Mouse (Mus musculus) urinary bladder, adult 18-20 months (tissue): ENCODE data around the gene Polg2.
"Not testable (repeated sequence)": the region's sequence is repeated elsewhere in the genome, so short reads cannot be mapped to it uniquely, and the experiment has no call there.

Experiments used
- DNase-seq, 2 experiments: peaks; one replicate each; pipeline ENCODE4 v3.0.0; 2022; ENCODE audit warnings: low spot score in 2 of 2, mixed read lengths in 2 of 2

Gene Polg2

GRCm38 (mm10) chr11:106762139-106762799 lies 17.1 kb downstream of the Polg2 start:
- no peak for DNase-seq

GRCm38 (mm10) chr11:106760511-106760910 lies 18.8 kb downstream of the Polg2 start:
- no peak for DNase-seq

DNA sequence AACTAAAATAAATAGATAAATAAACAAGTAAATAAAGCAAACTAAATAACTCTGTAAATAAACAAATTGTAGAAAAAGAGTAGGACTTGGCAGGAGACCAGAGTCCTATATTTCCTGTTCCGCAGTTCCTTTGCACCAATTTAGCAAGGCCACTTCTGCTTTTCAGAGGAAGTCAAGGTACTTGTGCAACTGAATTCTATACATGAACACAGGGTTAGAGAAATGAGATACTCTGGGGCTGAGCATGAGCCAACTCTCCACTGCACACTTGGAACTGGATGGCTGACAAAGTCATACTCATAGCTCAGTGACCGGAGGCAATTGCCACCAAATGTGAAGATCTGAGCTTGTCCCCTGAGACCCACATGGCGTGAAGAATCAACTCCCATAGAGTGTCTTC lies 20.3 kb downstream of the Polg2 start:
- DNase-seq = no peak

- no peak for DNase-seq
Observed at GRCm38 (mm10) chr11:106755583-106755982, 23.8 kb downstream of the Polg2 start.

- DNase-seq = no peak
Observed at GRCm38 (mm10) chr11:106753314-106753713, 26.0 kb downstream of the Polg2 start.

DNA sequence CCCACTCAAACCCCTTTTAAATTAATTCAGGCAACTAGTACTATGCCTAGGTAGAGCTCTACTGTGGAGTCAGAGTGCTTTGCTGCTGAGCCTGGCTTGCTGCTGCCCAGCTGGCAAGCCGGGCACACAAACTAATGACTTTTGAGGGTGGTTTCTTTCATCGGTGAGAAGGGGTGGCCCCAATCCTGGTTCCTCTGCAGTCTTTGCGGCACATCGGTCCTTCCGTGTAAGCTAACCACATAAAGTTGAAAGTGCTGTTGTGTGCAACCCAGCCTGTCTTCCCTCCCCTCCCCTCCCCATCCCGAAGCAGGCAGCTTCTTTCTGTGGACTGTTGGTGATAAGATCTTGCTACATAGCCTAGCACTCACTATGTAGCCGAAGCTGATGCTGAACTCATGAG lies 27.2 kb downstream of the Polg2 start:
- DNase-seq = no peak

- no peak for DNase-seq
Observed at GRCm38 (mm10) chr11:106751039-106752018, 28.0 kb downstream of the Polg2 start, which contains the start of gene Milr1. Milr1 (plus strand) TSS chr11:106751226.

DNA sequence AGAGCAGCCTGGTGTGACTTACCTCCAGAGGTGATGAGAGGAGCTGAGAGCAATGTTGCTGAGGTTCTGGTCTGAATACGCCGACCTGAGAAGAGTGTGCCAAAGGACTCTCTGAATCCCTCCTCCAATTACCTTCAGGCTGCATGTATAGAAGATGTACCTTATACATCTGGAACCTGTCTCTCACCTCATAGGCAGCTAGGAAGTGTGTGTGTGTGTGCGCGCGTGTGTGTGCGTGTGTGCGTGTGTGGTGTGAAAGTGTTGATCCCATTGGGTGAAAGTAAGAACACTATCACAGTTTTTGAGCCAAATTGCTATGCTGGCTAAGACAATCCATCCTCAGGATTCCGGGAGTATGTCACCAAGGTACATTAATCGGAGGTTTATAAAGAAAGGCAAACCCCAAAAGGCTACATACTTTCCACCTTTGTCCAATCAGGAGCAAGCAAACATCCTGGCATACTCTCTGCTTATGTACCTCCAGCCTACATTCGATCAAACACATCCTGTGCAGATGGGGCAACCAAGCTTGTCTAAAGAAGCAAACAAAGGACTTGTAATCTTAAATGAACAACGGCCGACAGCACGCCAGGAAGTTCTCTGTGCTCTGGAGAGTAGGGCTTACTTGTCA lies 29.1 kb downstream of the Polg2 start, which contains the start of gene Pecam1:
TSS of gene Pecam1 (minus strand) at position 508 of the 631 bp plus-strand sequence.
- no peak for DNase-seq

- DNase-seq = not testable (repeated sequence)
Observed at GRCm38 (mm10) chr11:106749557-106750120, 29.7 kb downstream of the Polg2 start.

DNA sequence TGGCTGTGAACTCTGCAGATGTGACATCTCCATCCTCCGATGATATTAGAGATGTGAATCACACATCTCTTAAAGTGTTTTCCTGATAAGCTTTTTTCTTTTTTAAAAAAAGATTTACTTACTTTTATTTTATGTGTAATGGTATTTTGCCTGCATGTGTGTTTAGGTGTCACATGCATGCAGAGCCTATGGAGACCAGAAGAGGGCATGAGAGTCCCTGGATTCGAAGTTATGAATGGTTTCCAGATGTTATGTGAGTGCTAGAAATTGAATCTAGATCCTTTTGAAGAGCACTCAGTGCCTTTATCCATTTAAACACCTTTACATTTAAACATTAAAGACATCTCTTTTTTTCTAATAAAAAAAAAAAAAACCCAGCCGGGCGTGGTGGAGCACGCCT lies 34.4 kb downstream of the Polg2 start:
- DNase-seq = no peak

DNA sequence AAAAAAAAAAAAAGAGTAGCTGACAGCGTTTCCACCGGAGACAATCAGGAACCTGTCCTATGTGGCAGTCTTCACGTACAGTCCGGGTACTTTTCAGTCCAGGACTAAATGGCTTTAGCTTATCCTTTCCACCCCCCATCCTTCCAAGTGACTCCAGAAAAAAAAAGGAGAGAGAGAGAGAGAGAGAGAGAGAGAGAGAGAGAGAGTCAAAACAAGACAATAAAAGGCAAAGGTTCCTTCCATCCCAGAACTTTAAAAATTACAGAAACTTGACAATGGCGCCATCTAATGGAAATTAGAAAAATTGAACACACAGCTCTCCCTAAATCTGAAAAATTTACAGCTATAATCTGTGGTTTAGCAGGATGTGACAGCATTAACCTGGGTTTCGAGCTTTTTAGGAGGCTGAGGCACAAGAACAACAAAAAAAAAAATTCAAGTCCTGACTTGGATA lies 36.9 kb downstream of the Polg2 start:
- no peak for DNase-seq

- DNase-seq = no peak
Observed at GRCm38 (mm10) chr11:106741826-106742225, 37.5 kb downstream of the Polg2 start.

- no peak for DNase-seq
Observed at GRCm38 (mm10) chr11:106741232-106741631, 38.1 kb downstream of the Polg2 start.

- DNase-seq = not testable (repeated sequence)
Observed at GRCm38 (mm10) chr11:106740724-106741123, 38.6 kb downstream of the Polg2 start.

DNA sequence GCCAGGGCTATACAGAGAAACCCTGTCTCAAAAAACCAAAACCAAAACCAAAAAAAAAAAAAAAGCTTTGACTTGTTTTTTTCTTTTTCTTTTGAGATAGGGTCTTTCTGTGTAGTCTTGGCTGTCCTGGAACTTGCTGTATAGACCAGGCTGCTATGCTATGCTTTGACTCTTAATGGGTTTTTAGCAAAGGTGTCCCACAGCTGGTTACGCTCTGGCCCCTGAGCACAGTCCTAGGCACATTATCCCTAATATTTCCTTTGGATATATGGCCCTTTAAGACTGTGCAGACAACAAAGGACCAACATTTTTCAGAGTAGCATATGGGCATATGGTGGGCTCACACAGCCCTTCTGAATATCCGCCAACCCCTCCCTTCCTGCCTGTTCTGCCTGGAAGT lies 40.2 kb downstream of the Polg2 start:
- no peak for DNase-seq

DNA sequence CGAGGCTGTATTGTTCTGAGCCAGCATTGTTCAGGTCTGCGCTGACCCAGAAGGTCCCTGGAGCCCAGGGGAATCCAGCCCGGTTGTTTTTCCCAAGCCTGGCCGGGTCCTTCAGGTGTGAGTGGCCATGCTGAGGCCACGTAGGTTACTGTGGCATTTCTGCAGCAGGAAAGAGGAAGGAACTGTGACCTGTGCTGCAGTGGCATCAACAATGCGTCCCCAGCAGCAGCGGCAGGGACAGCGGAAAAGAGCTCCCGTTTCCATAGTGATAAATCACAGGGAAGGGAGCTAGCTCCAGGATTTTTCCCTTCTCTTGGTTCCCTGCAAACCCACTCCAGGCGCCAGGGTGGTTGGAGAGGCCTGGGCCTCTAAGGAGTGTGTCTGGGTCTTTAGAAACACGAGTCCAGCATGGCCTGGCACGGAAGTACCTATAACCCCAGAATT lies 42.1 kb downstream of the Polg2 start:
- no peak for DNase-seq

- no peak for DNase-seq
Observed at GRCm38 (mm10) chr11:106736614-106737013, 42.7 kb downstream of the Polg2 start.

DNA sequence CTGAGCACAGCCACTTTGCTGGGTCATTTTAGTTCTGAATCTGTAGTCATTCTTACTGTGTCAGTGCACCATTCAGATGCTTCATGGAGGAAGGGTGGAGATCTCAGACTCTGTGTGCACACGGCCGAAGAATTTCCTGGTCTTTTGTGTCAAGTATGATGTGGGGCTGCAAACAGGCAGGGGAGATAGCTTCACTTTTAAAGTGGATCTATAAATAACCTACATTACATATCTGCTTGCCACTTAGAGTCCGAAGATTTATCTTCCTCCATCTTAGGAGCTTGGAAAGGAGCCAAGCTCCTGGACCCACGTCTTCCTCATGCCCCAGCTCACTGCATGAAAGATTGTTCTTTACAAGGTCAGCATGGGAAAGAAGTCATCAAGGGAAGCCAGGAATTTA lies 48.6 kb downstream of the Polg2 start:
- DNase-seq = no peak

- no peak for DNase-seq
Observed at GRCm38 (mm10) chr11:106729656-106730055, 49.7 kb downstream of the Polg2 start.

- no peak for DNase-seq
Observed at GRCm38 (mm10) chr11:106728402-106729366, 50.7 kb downstream of the Polg2 start.
